Mouse (Mus musculus): Measurements from ENCODE around the gene Inava.

Gene Inava

DNA sequence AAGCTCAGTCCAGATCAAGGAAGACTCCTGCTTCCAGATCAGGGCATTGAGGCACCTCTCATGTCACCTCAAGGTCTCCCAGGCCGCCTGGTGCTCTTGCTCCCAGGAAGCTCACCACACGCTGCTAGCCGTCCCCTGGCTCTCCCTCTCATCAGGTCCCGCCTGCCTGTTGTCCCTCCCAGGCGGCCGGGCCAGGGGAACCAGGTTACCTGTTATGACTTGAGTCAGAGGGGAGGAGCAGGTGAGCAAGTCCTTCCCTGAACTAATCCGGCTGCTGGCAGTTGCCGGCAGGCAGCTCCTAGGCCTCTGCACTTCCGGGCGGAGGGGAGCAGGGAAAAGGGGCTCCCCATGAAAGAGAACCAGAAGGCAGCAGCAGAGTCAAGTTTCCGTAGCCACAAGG is 3.9 kb downstream of the Inava start:
- peak in 1 of 2 experiments; percentile 14 for DNase-seq

DNA sequence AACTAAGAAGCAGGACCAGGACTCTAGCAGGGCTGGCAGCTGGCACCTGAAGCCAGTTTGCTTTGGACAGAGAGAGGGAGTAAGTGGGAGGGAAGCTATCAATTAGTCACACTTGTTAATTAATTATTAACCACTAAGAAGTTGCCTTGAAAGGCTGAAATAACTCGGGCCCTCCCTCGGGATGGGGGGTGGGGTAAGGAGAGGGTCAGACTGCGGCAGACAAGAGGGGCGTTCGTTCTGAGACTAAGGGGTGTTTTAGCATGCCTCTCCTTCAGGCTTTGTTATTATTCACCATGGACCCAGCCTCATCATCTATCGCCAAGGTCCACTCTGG is 5.1 kb downstream of the Inava start:
- no peak for DNase-seq

GRCm38 (mm10) chr1:136228328-136229039 is 5.6 kb downstream of the Inava start:
- no peak for DNase-seq

DNA sequence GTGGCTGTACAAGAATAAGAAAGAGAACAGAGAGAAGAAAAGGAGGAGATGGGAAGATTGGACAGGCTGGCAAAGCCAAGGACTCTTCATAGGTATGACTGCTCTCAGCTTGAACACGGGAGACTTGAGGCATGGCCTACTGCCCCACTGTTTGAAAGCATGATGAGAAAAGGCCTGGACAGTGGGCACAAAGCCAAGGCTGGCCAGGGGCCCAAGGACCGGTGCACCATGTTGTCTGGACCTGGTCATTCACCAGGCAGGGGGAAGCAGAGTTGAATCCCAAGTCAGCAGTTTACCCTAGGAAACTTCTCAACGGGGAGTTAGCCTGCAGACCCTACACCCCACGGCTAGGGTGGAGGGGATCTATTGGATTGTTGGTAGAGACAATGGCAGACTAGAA is 6.2 kb downstream of the Inava start:
- no peak for DNase-seq

- DNase-seq = no peak
Observed at GRCm38 (mm10) chr1:136226626-136227025, 7.4 kb downstream of the Inava start.

DNA sequence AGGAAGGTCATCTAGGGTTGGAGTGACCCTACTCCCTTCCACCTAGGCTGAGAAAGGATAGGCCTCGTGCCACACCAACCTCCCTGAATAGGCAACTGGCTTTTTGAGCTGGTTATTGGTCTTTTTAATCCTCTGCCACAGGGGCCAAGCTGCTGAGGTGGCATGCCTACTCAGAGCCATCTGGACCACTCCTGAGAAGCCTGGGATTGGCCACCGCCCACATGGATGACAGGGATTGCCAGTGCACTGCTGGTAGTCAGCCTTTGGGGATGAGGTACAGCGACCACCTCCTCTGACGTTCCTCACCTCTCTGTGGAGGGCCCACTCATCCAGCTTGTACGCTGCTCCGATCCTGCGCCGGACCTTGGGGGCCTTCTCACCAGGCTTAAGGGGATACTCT is 8.2 kb downstream of the Inava start:
- no peak for DNase-seq

GRCm38 (mm10) chr1:136223758-136224342 is 10.2 kb downstream of the Inava start:
- no peak for DNase-seq

- no peak for DNase-seq
Observed at GRCm38 (mm10) chr1:136222386-136222785, 11.7 kb downstream of the Inava start.

DNA sequence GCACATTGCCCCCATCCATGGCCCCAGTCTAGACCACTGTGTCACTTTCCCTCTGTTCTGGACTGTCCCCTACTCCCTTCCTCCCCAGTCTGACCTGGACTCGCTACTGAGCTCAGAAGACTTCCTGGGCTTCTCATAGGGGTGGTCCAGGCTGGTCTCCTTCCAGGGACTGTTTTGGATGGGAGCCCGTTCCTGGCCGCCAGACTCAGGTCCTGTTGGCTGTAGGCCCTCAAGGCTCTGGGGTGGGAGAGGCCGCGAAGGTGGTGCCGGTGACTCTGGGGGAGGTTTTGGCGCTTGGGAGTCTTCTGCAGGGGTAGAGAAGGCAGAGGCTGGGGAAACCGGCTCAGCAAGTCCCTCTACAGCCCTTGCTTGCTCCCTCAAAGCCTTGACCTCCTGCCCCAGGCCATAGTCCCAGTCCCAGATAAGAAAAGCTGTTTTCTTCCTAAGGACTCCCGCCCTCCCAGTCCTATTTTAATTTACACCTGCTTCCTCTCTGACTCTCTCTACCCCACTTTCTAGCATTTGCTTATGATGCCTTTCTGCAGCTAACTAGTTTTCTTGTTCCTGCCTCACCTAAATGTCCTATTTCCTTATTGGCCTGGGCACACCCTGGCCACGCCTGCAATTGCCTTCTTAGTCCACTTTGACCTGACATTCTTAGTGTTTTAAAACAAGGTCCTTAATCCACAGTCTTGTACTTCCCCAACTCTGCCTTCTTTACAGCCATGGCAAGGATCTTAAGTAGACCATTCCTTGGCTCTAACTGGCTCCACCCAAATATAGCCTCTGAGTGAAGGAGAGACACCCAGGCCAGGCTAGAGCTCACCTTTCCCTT is 13.8 kb downstream of the Inava start:
- DNase-seq = no peak

DNA sequence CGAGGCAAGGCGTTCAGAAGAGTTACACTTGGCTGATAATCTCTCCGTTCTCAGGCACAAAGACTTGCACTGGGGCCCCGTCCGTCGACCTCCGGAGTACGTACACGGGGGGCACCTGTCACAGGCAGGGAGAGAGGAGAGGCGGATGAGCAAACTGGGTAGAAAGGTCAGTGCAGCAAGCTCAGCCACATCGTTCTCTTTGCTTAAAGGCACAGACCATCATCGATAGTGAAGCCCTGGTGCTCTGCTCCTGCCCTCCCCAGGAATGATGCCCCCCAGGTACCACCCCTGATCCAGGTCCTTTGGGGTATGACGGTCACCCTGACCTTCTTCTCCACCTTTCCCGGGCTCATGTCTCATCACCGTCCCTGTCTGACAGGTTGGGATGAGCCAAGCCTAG is 19.8 kb downstream of the Inava start:
- no peak for DNase-seq

- DNase-seq = peak; percentile 22 to 35
Observed at GRCm38 (mm10) chr1:136212803-136213202, 21.3 kb downstream of the Inava start, which contains the start of gene Mroh3. Mroh3 (minus strand) TSS chr1:136212828.

- DNase-seq = no peak
Observed at GRCm38 (mm10) chr1:136190033-136190432, 44.0 kb downstream of the Inava start.

GRCm38 (mm10) chr1:136179511-136180001 is 54.5 kb downstream of the Inava start:
- DNase-seq = no peak

DNA sequence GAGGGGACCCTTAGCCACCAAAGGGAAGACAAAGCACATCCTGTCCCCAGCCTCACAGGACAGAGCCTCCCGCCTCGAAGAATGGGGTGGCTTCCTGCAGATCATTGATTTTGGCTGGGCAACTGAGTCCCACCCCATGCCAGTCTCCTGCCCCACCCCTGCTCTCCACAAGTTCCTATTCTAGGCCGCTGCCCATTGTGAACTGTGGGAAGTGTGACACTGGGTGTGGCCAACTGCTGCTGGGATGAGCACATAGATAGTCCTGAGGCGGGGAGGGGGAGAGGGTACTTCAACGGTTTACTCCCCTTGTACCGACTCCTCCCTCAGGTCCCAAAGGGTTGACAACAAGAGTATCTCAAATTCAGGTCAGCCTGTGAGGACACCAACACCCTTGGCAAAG is 55.3 kb downstream of the Inava start:
- DNase-seq = no peak

- DNase-seq = no peak
Observed at GRCm38 (mm10) chr1:136177085-136177484, 57.0 kb downstream of the Inava start.

- DNase-seq = peak in 1 of 2 experiments; percentile 47
Observed at GRCm38 (mm10) chr1:136175183-136175582, 58.9 kb downstream of the Inava start.

- DNase-seq = peak; percentile 36 to 49
Observed at GRCm38 (mm10) chr1:136174101-136174606, 59.9 kb downstream of the Inava start.

GRCm38 (mm10) chr1:136172696-136173095 is 61.4 kb downstream of the Inava start:
- DNase-seq = no peak

DNA sequence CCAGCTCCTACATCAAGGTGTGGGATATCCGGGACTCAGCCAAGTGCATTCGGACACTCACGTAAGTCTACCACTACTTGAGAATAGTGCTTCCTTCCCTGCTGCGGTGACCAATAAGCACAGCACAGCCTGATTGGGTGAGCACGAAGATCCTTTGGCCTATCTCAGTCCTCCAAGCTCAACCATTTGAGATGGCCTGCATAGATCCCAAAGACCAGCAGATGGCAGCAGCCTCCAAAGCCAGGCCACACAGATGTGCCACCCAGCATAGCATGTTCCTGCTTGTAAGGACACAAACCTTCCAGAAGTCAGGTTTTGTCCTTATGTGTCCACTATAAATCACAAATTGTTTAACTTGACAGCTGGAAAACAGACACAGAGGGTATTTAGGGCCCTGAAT is 64.0 kb downstream of the Inava start:
- DNase-seq = peak; percentile 52 to 60

GRCm38 (mm10) chr1:136167657-136168056 is 66.4 kb downstream of the Inava start:
- DNase-seq = no peak

- DNase-seq = no peak
Observed at GRCm38 (mm10) chr1:136165436-136165835, 68.6 kb downstream of the Inava start.
